Mouse (Mus musculus): ENCODE data around the gene Washc4. TPM values are rescaled to one million over a fixed set of nuclear protein-coding genes. Genes with fewer than 3 reads are reported as not detected.

Gene Washc4
- polyA plus RNA-seq, 1 experiment: 4.5 TPM

GRCm38 (mm10) chr10:83624841-83625240, 81.3 kb downstream of the Washc4 start:
- H3K79me3 ChIP-seq (ENCODE audit: low read depth): no peaks in the 10 kb centered on the region
- H3K79me2 ChIP-seq (ENCODE audit: control insufficient read depth, insufficient read depth): no peaks in the 10 kb centered on the region
- TF ChIP-seq MAX (IDR thresholded peaks at IDR 0.05) (no peak), USF1 (IDR thresholded peaks at IDR 0.05; ENCODE audit: low read depth) (no peak), CEBPB (IDR thresholded peaks at IDR 0.05; ENCODE audit: low read depth) (no peak), FOSL1 (IDR thresholded peaks at IDR 0.05; ENCODE audit: insufficient read depth, low read length, poor library complexity, severe bottlenecking) (no peak), MYOG (IDR thresholded peaks at IDR 0.05; ENCODE audit: control insufficient read depth, extremely low read depth, insufficient read length) (no peak), CTCF (IDR thresholded peaks at IDR 0.05; ENCODE audit: control insufficient read depth, insufficient read depth, insufficient read length) (no peak)
- no peaks in the 10 kb centered on the region for H3K27me3 ChIP-seq (ENCODE audit: control insufficient read depth, insufficient read depth, insufficient read length)
- no peak overlapping the region for H3ac ChIP-seq (ENCODE audit: control insufficient read depth, insufficient read length, low read depth)
- H3K4me3 ChIP-seq (ENCODE audit: insufficient read depth, poor library complexity, severe bottlenecking): no peak overlapping the region
- no peaks in the 10 kb centered on the region for H3K36me3 ChIP-seq (ENCODE audit: control insufficient read depth, insufficient read depth)

- no peak overlapping the region for H3ac ChIP-seq (ENCODE audit: control insufficient read depth, insufficient read length, low read depth)
- H3K36me3 ChIP-seq (ENCODE audit: control insufficient read depth, insufficient read depth): no peaks in the 10 kb centered on the region
- no peaks in the 10 kb centered on the region for H3K27me3 ChIP-seq (ENCODE audit: control insufficient read depth, insufficient read depth, insufficient read length)
- H3K4me3 ChIP-seq (ENCODE audit: insufficient read depth, poor library complexity, severe bottlenecking): no peak overlapping the region
- no peaks in the 10 kb centered on the region for H3K79me3 ChIP-seq (ENCODE audit: low read depth)
- H3K79me2 ChIP-seq (ENCODE audit: control insufficient read depth, insufficient read depth): no peaks in the 10 kb centered on the region
- no peak for TF ChIP-seq MAX (IDR thresholded peaks at IDR 0.05)
- TF ChIP-seq FOSL1 (IDR thresholded peaks at IDR 0.05; ENCODE audit: insufficient read depth, low read length, poor library complexity, severe bottlenecking): no peak
- no peak for TF ChIP-seq MYOG (IDR thresholded peaks at IDR 0.05; ENCODE audit: control insufficient read depth, extremely low read depth, insufficient read length)
- TF ChIP-seq CEBPB (IDR thresholded peaks at IDR 0.05; ENCODE audit: low read depth): no peak
- TF ChIP-seq USF1 (IDR thresholded peaks at IDR 0.05; ENCODE audit: low read depth): no peak
- no peak for TF ChIP-seq CTCF (IDR thresholded peaks at IDR 0.05; ENCODE audit: control insufficient read depth, insufficient read depth, insufficient read length)
- TF ChIP-seq MYOD1 (IDR thresholded peaks at IDR 0.05; ENCODE audit: control insufficient read depth, insufficient read length, low read depth): no peak
These were observed 83.6 kb downstream of the Washc4 start for GRCm38 (mm10) chr10:83627113-83627687.

- Histone ChIP-seq H3K79me3 (ENCODE audit: low read depth) (no peaks in the 10 kb centered on the region), H3K4me3 (ENCODE audit: insufficient read depth, poor library complexity, severe bottlenecking) (no peak overlapping the region), H3K36me3 (ENCODE audit: control insufficient read depth, insufficient read depth) (no peaks in the 10 kb centered on the region), H3K79me2 (ENCODE audit: control insufficient read depth, insufficient read depth) (no peaks in the 10 kb centered on the region), H3K27me3 (ENCODE audit: control insufficient read depth, insufficient read depth, insufficient read length) (no peaks in the 10 kb centered on the region), H3ac (ENCODE audit: control insufficient read depth, insufficient read length, low read depth) (no peak overlapping the region)
- no peak for TF ChIP-seq CEBPB (IDR thresholded peaks at IDR 0.05; ENCODE audit: low read depth)
- no peak for TF ChIP-seq CTCF (IDR thresholded peaks at IDR 0.05; ENCODE audit: control insufficient read depth, insufficient read depth, insufficient read length)
- TF ChIP-seq MAX (IDR thresholded peaks at IDR 0.05): no peak
- TF ChIP-seq USF1 (IDR thresholded peaks at IDR 0.05; ENCODE audit: low read depth): no peak
- TF ChIP-seq FOSL1 (IDR thresholded peaks at IDR 0.05; ENCODE audit: insufficient read depth, low read length, poor library complexity, severe bottlenecking): no peak
- no peak for TF ChIP-seq MYOG (IDR thresholded peaks at IDR 0.05; ENCODE audit: control insufficient read depth, extremely low read depth, insufficient read length)
- no peak for TF ChIP-seq MYOD1 (IDR thresholded peaks at IDR 0.05; ENCODE audit: control insufficient read depth, insufficient read length, low read depth)
These were observed 84.7 kb downstream of the Washc4 start for GRCm38 (mm10) chr10:83628241-83628640.

GRCm38 (mm10) chr10:83629190-83629781, 85.7 kb downstream of the Washc4 start:
- Histone ChIP-seq H3ac (ENCODE audit: control insufficient read depth, insufficient read length, low read depth) (no peak overlapping the region), H3K27me3 (ENCODE audit: control insufficient read depth, insufficient read depth, insufficient read length) (no peaks in the 10 kb centered on the region), H3K4me3 (ENCODE audit: insufficient read depth, poor library complexity, severe bottlenecking) (no peak overlapping the region), H3K79me2 (ENCODE audit: control insufficient read depth, insufficient read depth) (no peaks in the 10 kb centered on the region), H3K79me3 (ENCODE audit: low read depth) (no peaks in the 10 kb centered on the region), H3K36me3 (ENCODE audit: control insufficient read depth, insufficient read depth) (no peaks in the 10 kb centered on the region)
- TF ChIP-seq MYOD1 (IDR thresholded peaks at IDR 0.05; ENCODE audit: control insufficient read depth, insufficient read length, low read depth) (no peak), USF1 (IDR thresholded peaks at IDR 0.05; ENCODE audit: low read depth) (no peak), MYOG (IDR thresholded peaks at IDR 0.05; ENCODE audit: control insufficient read depth, extremely low read depth, insufficient read length) (no peak), CTCF (IDR thresholded peaks at IDR 0.05; ENCODE audit: control insufficient read depth, insufficient read depth, insufficient read length) (no peak), FOSL1 (IDR thresholded peaks at IDR 0.05; ENCODE audit: insufficient read depth, low read length, poor library complexity, severe bottlenecking) (no peak), MAX (IDR thresholded peaks at IDR 0.05) (no peak), CEBPB (IDR thresholded peaks at IDR 0.05; ENCODE audit: low read depth) (no peak)

- no peaks in the 10 kb centered on the region for H3K36me3 ChIP-seq (ENCODE audit: control insufficient read depth, insufficient read depth)
- H3ac ChIP-seq (ENCODE audit: control insufficient read depth, insufficient read length, low read depth): no peak overlapping the region
- no peaks in the 10 kb centered on the region for H3K79me2 ChIP-seq (ENCODE audit: control insufficient read depth, insufficient read depth)
- H3K79me3 ChIP-seq (ENCODE audit: low read depth): no peaks in the 10 kb centered on the region
- TF ChIP-seq MAX (IDR thresholded peaks at IDR 0.05) (no peak), CEBPB (IDR thresholded peaks at IDR 0.05; ENCODE audit: low read depth) (no peak), FOSL1 (IDR thresholded peaks at IDR 0.05; ENCODE audit: insufficient read depth, low read length, poor library complexity, severe bottlenecking) (no peak)
- H3K4me3 ChIP-seq (ENCODE audit: insufficient read depth, poor library complexity, severe bottlenecking): no peak overlapping the region
- no peaks in the 10 kb centered on the region for H3K27me3 ChIP-seq (ENCODE audit: control insufficient read depth, insufficient read depth, insufficient read length)
These were observed 86.3 kb downstream of the Washc4 start for GRCm38 (mm10) chr10:83629878-83630277.

- no peaks in the 10 kb centered on the region for H3K79me2 ChIP-seq (ENCODE audit: control insufficient read depth, insufficient read depth)
- no peaks in the 10 kb centered on the region for H3K27me3 ChIP-seq (ENCODE audit: control insufficient read depth, insufficient read depth, insufficient read length)
- H3K36me3 ChIP-seq (ENCODE audit: control insufficient read depth, insufficient read depth): no peaks in the 10 kb centered on the region
- no peak overlapping the region for H3K4me3 ChIP-seq (ENCODE audit: insufficient read depth, poor library complexity, severe bottlenecking)
- no peaks in the 10 kb centered on the region for H3K79me3 ChIP-seq (ENCODE audit: low read depth)
- TF ChIP-seq MYOD1 (IDR thresholded peaks at IDR 0.05; ENCODE audit: control insufficient read depth, insufficient read length, low read depth) (no peak), MYOG (IDR thresholded peaks at IDR 0.05; ENCODE audit: control insufficient read depth, extremely low read depth, insufficient read length) (no peak), CTCF (IDR thresholded peaks at IDR 0.05; ENCODE audit: control insufficient read depth, insufficient read depth, insufficient read length) (no peak), USF1 (IDR thresholded peaks at IDR 0.05; ENCODE audit: low read depth) (no peak), CEBPB (IDR thresholded peaks at IDR 0.05; ENCODE audit: low read depth) (no peak), MAX (IDR thresholded peaks at IDR 0.05) (no peak), FOSL1 (IDR thresholded peaks at IDR 0.05; ENCODE audit: insufficient read depth, low read length, poor library complexity, severe bottlenecking) (no peak)
- no peak overlapping the region for H3ac ChIP-seq (ENCODE audit: control insufficient read depth, insufficient read length, low read depth)
These were observed 87.3 kb downstream of the Washc4 start for GRCm38 (mm10) chr10:83630899-83631298.
